ENCODE assay signal across 8 mouse cellular contexts in genomic region chr16:37636107-37636506, GRCm38 (mm10). TPM values are rescaled to one million over a fixed set of nuclear protein-coding genes. Genes with fewer than 3 reads are reported as not detected.
DNase-seq lines count a peak whose midpoint lies in the region.

No protein-coding gene starts in this region.

- intact Hi-C loops in gastrocnemius, postnatal 14 days (cut with DNase I; ENCODE audit: low total_unique reads) = no loop called here
- intact Hi-C loops in heart, postnatal 36 days (cut with DNase I) = loop anchor here (2.0 to 10.0 kb wide), 2 partner anchors 289 to 341 kb away; no protein-coding TSS in a partner anchor

- peak; percentile 23 for DNase-seq in gastrocnemius, postnatal 25 days
- no peak for DNase-seq in gastrocnemius, postnatal 14 days
- DNase-seq in right cerebral cortex, adult 18-20 months = peak; percentile 82
- no peak for DNase-seq in right cerebral cortex, postnatal 4 days
- peak; percentile 14 to 26 for DNase-seq in heart, postnatal 36 days
- DNase-seq in spleen, adult 12 weeks (ENCODE audit: low spot score) = no peak
- no peak for DNase-seq in embryo, embryonic 9.5 days (ENCODE audit: extremely low spot score)
- no peak for DNase-seq in urinary bladder, postnatal 25 days (ENCODE audit: low spot score)

RNA-seq across cellular contexts. Expression of gene Ndufb4, which starts 18.1 kb away (rescaled TPM):
- total RNA-seq in gastrocnemius, postnatal 25 days (2021) = 100 to 1,000 TPM; 165 to 174 TPM
- 100 to 1,000 TPM; 142 to 157 TPM for total RNA-seq in gastrocnemius, postnatal 14 days (2021)
- total RNA-seq in heart, postnatal 36 days (2021) = 100 to 1,000 TPM; 164 to 183 TPM

RNA-seq across cellular contexts. Expression of gene Hgd, which starts 56.2 kb away (rescaled TPM):
- not detected for total RNA-seq in gastrocnemius, postnatal 25 days (2021)
- total RNA-seq in gastrocnemius, postnatal 14 days (2021) = not detected
- under 1 TPM in 1 of 2 experiments, not detected in 1; 0.27 TPM for total RNA-seq in heart, postnatal 36 days (2021)

Comparison
In these comparisons a context has a peak if more than half of its experiments do, and no peak if none do; other contexts are left out.
1. DNase-seq: peak in gastrocnemius, postnatal 25 days (single experiment), right cerebral cortex, adult 18-20 months (single experiment) and heart, postnatal 36 days (2 of 2); none in gastrocnemius, postnatal 14 days (single experiment), right cerebral cortex, postnatal 4 days (single experiment), spleen, adult 12 weeks (single experiment), embryo, embryonic 9.5 days (single experiment) and urinary bladder, postnatal 25 days (single experiment).